Mouse (Mus musculus): Measurements from ENCODE around the gene Ets1.

DNA sequence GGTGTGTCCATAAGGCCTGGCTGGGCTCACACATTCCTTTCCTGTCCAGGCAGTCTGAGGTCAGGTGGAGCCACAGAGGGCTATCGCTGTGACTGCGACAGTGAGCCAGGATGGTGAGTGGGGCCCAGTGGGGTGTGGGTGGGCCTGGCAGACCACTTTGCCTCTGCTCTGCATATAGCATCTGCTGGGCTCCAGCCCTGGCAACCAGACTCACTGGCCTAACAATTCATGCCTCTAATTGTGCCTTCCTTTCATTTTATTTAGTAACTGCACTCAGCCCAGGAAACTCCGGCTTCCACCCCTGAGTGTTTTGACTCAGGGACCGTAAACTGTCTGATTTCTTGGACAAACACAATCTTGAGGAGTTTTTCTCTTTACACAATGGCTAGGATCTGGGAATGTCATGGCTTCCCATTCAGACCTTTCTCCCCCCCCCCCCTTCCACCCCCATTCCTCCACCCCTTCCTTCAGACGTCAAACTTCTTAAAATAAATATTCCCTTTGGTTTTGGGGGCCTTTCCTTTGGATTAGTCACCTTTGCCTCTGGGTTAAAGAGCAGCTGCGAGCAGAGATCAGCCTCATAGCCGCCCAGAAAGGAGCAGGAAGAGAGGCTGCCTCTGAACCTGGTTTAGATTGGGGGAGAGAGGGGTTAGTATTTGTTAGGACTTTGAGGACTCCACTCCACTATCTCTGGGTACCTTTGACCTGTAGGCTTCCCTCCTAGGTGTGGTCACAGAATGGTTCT, 40.8 kb upstream of the Ets1 start:
- TF ChIP-seq CTCF (IDR thresholded peaks at IDR 0.05; ENCODE audit: extremely low read depth, insufficient read depth, low read length) (no peak), POLR2A (IDR thresholded peaks at IDR 0.05; ENCODE audit: extremely low read depth, insufficient read depth, low read length) (no peak)

All from cortical plate, adult 2 months (tissue).